Mouse (Mus musculus) stomach, embryonic 14.5 days (tissue): Measurements from ENCODE around the gene Capza2. TPM values are rescaled to one million over a fixed set of nuclear protein-coding genes. Genes with fewer than 3 reads are reported as not detected.

Experiments
- ATAC-seq: fragments of 200-750 bp; cut with Nextera tagmentation; 2 replicates; pipeline ENCODE4 v1.8.0; 2017; ENCODE audit warnings: low read depth, moderate TSS enrichment; ENCODE audit not compliant: insufficient number of reproducible peaks, insufficient read depth, low FRiP score
- H3K27ac ChIP-seq: fragments of 300-500 bp; sonication (generic); 2 replicates; pipeline ENCODE4 v1.5.1; 2014; ENCODE audit warnings: mild to moderate bottlenecking, low read length, moderate library complexity, mixed read lengths
- H3K27me3 ChIP-seq: fragments of 300-500 bp; sonication (generic); 2 replicates; pipeline ENCODE4 v1.6.1; 2014; ENCODE audit warnings: low read length, control low read depth, mixed read lengths; ENCODE audit not compliant: control insufficient read depth, insufficient read depth
- H3K36me3 ChIP-seq: fragments of 300-500 bp; sonication (generic); 2 replicates; pipeline ENCODE4 v1.6.1; 2014; ENCODE audit warnings: mild to moderate bottlenecking, control low read depth, low read length, moderate library complexity, mixed read lengths; ENCODE audit not compliant: control insufficient read depth, insufficient read depth
- H3K4me1 ChIP-seq: fragments of 300-500 bp; sonication (generic); 2 replicates; pipeline ENCODE4 v1.6.1; 2014; ENCODE audit warnings: low read length, control low read depth, mixed read lengths; ENCODE audit not compliant: control insufficient read depth, insufficient read depth
- H3K4me2 ChIP-seq: fragments of 300-500 bp; sonication (generic); replicated peaks from 2 replicates; pipeline ENCODE4 v1.6.1; 2014; ENCODE audit warnings: low read depth, low read length, control low read depth
- H3K4me3 ChIP-seq: fragments of 300-500 bp; sonication (generic); 2 replicates; pipeline ENCODE4 v1.5.1; 2014; ENCODE audit warnings: low read depth, low read length, control low read depth
- H3K9ac ChIP-seq: fragments of 300-500 bp; sonication (generic); replicated peaks from 2 replicates; pipeline ENCODE4 v1.6.1; 2014; ENCODE audit warnings: low read depth, mild to moderate bottlenecking, control low read depth, low read length, moderate library complexity, mixed read lengths
- H3K9me3 ChIP-seq: fragments of 300-500 bp; sonication (generic); 2 replicates; pipeline ENCODE4 v1.6.1; 2016; ENCODE audit warnings: low read depth, low read length, control low read depth; ENCODE audit not compliant: control insufficient read depth
- WGBS: fragments of 180-500 bp; shearing (Covaris S2); extraction: QIAGEN DNeasy Blood & Tissue Kit; methylation state at CpG from one replicate; pipeline ENCODE4 v1.1.7; 2014; 5-methylcytosine and 5-hydroxymethylcytosine counted together
- polyA plus RNA-seq: library from polyadenylated mRNA; unstranded; fragments of >200 nt; fragmentation: Nextera tagmentation; extraction: Ambion mirVana; gene quantifications from 2 replicates; pipeline ENCODE4 v1.2.1, GENCODE M21; 2014

Gene Capza2
- polyA plus RNA-seq, 1 experiment from 2014 or later, result 242 TPM

DNA sequence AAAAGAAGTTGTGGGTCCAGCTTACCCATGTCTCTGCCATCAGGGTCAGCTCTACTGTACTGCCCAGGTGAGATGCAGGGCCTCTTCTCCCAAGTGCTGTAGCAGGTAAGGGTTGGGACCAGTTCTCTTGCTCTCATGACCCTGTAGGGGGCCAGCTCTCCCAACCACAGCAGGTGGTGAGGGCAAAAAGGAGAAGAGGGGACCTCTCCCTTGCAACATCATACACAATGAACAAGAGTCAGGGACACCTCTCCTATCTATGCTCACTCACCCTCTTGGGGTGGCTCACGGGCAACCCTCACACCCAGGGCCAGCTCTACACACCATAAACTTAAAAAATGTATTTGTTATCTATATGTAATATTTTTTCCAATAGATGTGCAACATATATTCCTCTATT lies 29.1 kb upstream of the Capza2 start:
- Histone ChIP-seq H3K4me2 (no peak overlapping the region), H3K27me3 (no peaks in the 10 kb centered on the region), H3K9me3 (no peaks in the 10 kb centered on the region), H3K36me3 (no peaks in the 10 kb centered on the region), H3K4me3 (no peak overlapping the region), H3K4me1 (no peaks in the 10 kb centered on the region), H3K27ac (no peak overlapping the region), H3K9ac (no peak overlapping the region)
- no peak for ATAC-seq
- 76% methylated on average over 1 of the region's 1 CpGs for WGBS

DNA sequence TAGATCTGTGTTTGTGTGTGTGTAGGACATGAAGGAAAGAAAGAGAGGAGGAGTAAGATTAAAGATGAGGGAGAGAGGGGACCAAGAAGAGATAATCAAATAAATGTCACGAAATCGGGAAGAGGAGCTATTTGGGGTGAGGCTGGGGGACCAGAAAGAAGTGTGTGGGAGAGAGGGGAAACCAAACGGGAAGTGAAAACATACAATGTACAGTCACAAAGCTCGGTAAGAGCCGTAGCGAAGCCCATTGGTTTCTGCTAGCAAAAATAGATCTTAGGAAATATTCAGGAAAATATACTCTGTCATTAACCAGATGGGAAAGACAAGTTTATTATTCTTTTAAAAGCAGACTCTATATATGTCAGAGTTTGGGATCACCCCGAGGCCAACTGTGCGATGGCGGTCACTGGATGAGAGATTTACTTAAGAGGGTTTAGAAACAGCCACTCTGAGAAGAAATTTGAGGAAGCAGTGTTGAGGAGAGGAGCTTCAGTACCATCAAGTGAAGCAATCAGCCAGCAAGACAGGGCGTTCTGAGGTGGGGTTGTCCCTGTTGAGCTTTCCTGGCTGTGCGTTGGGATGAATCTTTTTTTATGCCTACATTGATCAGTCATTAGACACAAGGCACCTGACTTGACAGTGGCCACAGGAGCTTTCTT lies 24.6 kb upstream of the Capza2 start:
- H3K27me3 ChIP-seq, result no peaks in the 10 kb centered on the region
- no peaks in the 10 kb centered on the region for H3K4me1 ChIP-seq
- H3K4me3 ChIP-seq, result no peak overlapping the region
- 81% methylated on average over 11 of the region's 11 CpGs for WGBS
- no peaks in the 10 kb centered on the region for H3K9me3 ChIP-seq
- no peaks in the 10 kb centered on the region for H3K36me3 ChIP-seq
- H3K27ac ChIP-seq, result no peak overlapping the region
- no peak for ATAC-seq
- no peak overlapping the region for H3K9ac ChIP-seq
- no peak overlapping the region for H3K4me2 ChIP-seq

DNA sequence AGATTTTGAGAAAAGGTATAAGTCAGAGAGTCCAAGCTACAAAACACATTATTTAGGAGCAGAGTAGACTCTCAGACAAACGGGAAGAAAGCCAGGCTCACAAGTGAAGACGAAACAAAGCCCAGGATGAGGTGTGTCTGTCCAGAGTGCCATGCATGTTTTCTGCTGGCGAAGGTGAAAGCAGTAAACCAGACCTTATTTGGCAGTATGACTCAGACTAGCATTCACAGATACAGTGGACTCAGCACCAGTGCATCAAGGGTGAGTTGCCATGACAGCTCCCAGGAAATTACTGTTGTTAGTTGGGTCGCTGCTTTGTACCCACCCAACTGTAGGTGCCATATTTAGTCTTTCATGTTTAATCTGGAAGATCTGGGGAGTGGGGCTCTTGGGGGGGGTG lies 23.4 kb upstream of the Capza2 start:
- Histone ChIP-seq H3K36me3 (no peaks in the 10 kb centered on the region), H3K4me1 (no peaks in the 10 kb centered on the region), H3K27me3 (no peaks in the 10 kb centered on the region), H3K9ac (no peak overlapping the region), H3K27ac (no peak overlapping the region), H3K4me2 (no peak overlapping the region), H3K9me3 (no peaks in the 10 kb centered on the region), H3K4me3 (no peak overlapping the region)
- no peak for ATAC-seq
- WGBS, result 81% methylated on average over 4 of the region's 4 CpGs

DNA sequence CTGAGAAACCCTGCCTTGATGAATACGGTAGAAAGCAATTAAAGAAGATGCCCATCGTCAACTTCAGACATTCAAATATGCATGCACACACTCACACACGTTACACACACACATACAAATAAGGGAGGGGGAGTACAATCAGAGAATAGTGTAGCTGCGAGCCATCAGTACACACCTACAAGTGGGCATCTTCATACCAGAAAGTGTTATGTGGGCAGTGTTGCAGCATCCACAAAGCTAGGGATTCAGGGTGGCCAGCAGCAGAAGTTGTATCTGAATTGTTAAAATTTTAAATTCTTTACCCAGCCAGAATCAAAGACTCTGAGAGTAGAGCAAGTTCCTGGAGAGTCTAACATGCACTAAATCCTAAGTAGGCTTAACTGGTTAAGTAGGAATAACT lies 15.2 kb upstream of the Capza2 start:
- 80% methylated on average over 4 of the region's 4 CpGs for WGBS
- Histone ChIP-seq H3K4me3 (no peak overlapping the region), H3K9me3 (no peaks in the 10 kb centered on the region), H3K4me2 (no peak overlapping the region), H3K4me1 (no peaks in the 10 kb centered on the region), H3K36me3 (no peaks in the 10 kb centered on the region), H3K27me3 (no peaks in the 10 kb centered on the region), H3K9ac (no peak overlapping the region), H3K27ac (no peak overlapping the region)
- ATAC-seq, result no peak

DNA sequence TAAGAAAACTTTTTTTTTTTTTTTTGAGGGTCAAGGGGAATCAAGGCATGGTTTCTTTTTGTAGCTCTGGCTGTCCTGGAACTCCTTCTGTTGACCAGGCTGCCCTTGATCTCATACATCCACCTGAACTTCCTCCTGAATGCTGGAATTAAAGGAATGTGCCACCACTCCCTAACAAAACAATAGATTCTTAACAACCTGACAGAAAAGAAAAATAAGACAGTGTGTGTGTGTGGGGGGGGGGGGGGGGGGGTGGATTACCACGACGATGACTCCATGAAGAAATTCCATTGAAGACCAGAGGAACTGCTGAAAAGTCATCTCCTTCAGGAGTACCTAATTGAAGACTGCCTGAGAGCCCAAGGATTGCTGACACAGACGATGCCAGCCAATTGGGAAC lies 14.6 kb upstream of the Capza2 start:
- no peak overlapping the region for H3K27ac ChIP-seq

DNA sequence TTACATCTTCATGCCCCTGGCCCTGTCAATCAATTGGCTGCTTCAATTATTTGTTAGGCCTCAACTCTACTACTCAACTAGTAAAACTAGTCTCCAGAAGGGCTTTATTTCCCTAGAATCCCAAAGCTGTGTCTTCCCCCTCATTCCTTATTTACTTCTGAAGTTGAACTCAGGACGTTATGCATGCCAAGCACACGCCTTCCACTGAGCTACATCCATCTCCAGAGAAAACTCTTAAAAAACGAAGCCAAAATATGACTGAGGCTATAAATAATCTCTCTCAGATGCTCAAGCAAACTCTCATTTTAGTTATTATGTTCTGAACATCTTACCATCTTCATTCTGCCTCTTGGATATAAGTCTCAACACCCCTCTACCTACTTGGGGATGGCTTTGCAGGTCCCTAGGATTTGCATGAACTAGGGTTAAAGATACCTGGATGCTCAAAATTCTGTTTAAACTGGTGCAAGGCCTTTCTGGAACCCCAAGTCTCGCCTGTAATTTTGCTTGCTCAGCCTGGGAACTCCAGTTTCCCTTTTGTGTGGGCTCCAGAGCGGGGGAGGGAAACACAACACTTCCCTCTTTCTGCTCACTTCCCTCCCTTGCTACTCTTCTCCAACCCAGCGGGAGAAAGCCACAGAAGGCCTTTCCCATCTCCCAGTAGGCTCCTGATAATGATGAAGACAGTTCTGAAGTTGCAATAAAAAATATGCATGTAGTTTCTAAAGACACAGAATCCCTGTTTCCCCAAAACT lies 7.2 kb upstream of the Capza2 start:
- H3K27ac ChIP-seq, result no peak overlapping the region
- H3K4me1 ChIP-seq, result no peaks in the 10 kb centered on the region
- no peak for ATAC-seq
- no peaks in the 10 kb centered on the region for H3K27me3 ChIP-seq
- H3K36me3 ChIP-seq, result no peaks in the 10 kb centered on the region
- H3K9me3 ChIP-seq, result no peaks in the 10 kb centered on the region
- H3K4me3 ChIP-seq, result no peak overlapping the region
- H3K4me2 ChIP-seq, result no peak overlapping the region
- 61% methylated on average over 6 of the region's 6 CpGs for whole genome bisulfite sequencing
- H3K9ac ChIP-seq, result no peak overlapping the region

More for the DNA sequence above, 14.6 kb upstream of the Capza2 start:
- 35% methylated on average over 3 of the region's 3 CpGs for WGBS
- Histone ChIP-seq H3K9me3 (no peaks in the 10 kb centered on the region), H3K4me1 (no peaks in the 10 kb centered on the region), H3K27me3 (no peaks in the 10 kb centered on the region), H3K9ac (no peak overlapping the region), H3K36me3 (no peaks in the 10 kb centered on the region), H3K4me3 (no peak overlapping the region), H3K4me2 (no peak overlapping the region)
- no peak for ATAC-seq

DNA sequence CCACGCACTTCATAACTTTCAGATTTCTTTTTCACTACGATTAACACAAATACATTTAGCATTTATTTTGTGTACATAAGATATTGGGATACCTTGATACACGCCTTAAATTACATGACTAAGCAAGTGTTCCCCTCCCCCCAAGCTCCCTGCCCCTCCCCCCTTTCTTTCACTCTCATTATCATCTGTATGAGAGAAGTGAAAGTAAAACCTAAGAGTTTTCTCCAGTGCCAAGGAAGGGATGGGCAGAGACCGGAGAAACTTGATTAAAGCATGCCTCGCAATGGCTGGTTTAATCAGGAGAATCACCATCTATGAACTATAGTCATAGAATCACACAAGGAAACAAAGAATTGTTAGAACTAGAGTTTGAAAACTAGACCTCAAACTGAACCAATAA lies 6.3 kb upstream of the Capza2 start:
- H3K4me1 ChIP-seq, result no peaks in the 10 kb centered on the region
- H3K27me3 ChIP-seq, result no peaks in the 10 kb centered on the region
- H3K36me3 ChIP-seq, result no peaks in the 10 kb centered on the region
- no peak overlapping the region for H3K4me2 ChIP-seq
- no peak overlapping the region for H3K4me3 ChIP-seq
- ATAC-seq, result no peak
- H3K27ac ChIP-seq, result no peak overlapping the region
- H3K9me3 ChIP-seq, result no peaks in the 10 kb centered on the region
- no peak overlapping the region for H3K9ac ChIP-seq
- 70% methylated on average over 5 of the region's 5 CpGs for WGBS

DNA sequence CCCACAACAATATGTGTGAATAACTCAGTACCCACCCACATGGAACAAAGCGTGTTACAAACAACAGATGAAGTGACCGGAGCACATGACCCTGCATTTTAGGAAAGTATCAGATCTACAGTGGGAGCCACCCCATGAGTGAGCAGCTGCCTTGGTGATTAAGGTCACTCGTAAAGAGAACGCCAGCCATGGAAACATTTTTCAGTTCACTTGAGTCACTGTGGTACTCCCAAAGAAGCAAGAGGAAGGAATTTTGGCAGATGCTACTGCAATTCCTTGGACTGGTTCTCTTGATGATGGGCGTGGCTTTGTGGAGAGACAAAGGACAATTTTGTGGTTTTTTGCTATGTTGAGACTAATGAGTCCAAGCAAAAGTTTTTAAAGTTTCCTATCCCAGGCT lies 4.4 kb upstream of the Capza2 start:
- no peak overlapping the region for H3K27ac ChIP-seq
- no peaks in the 10 kb centered on the region for H3K27me3 ChIP-seq
- H3K4me1 ChIP-seq, result no peaks in the 10 kb centered on the region
- H3K36me3 ChIP-seq, result no peaks in the 10 kb centered on the region
- WGBS, result 85% methylated on average over 5 of the region's 5 CpGs
- H3K9ac ChIP-seq, result no peak overlapping the region
- no peak overlapping the region for H3K4me3 ChIP-seq
- no peak overlapping the region for H3K4me2 ChIP-seq
- H3K9me3 ChIP-seq, result no peaks in the 10 kb centered on the region
- ATAC-seq, result no peak
